Mouse (Mus musculus) frontal cortex, postnatal 25 days (tissue): ENCODE results near the gene Gcn1l1.
"Not testable (repeated sequence)": the region's sequence is repeated elsewhere in the genome, so short reads cannot be mapped to it uniquely, and the experiment has no call there.

Experiments used
- DNase-seq, 2 experiments: peaks; one replicate each; pipeline ENCODE4 v3.0.0; 2022; ENCODE audit warnings: low spot score in 2 of 2

Gcn1l1 gene

DNA sequence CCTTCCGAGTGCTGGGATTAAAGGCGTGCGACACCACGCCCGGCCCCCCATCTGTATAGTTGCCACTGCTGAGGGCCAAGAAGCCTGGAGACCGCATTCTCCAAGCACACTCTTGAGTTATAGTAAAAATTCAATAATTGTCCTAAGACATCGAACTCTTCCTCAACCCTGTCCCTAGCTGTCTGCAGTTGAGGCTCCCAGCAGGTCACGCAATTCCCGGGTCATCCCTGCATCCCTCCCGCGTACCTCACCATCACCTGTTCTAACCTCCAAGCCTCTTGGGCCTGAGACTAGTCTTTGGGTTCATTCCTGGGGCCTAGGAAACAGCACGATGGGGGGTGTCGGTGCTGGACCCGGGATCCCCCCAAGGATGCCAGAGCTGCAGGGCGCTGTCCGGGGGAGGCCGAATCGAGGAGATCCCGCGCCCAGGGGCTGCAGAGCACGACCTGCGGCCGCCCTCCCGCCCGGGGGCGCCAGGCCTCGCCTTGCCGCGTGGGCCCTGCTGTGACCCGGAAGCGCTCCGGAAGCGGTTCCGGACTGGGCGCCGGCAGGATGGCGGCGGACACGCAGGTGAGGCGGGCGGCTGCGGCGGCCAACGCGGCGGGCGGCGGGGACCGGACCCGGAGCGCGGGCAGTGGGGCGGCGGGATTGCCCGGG lies at the start of gene Gcn1l1:
Gene Gcn1l1, plus strand, starts transcription at position 518 of the 657 bp plus-strand sequence.
- DNase-seq: peak; percentile 57 to 62

DNA sequence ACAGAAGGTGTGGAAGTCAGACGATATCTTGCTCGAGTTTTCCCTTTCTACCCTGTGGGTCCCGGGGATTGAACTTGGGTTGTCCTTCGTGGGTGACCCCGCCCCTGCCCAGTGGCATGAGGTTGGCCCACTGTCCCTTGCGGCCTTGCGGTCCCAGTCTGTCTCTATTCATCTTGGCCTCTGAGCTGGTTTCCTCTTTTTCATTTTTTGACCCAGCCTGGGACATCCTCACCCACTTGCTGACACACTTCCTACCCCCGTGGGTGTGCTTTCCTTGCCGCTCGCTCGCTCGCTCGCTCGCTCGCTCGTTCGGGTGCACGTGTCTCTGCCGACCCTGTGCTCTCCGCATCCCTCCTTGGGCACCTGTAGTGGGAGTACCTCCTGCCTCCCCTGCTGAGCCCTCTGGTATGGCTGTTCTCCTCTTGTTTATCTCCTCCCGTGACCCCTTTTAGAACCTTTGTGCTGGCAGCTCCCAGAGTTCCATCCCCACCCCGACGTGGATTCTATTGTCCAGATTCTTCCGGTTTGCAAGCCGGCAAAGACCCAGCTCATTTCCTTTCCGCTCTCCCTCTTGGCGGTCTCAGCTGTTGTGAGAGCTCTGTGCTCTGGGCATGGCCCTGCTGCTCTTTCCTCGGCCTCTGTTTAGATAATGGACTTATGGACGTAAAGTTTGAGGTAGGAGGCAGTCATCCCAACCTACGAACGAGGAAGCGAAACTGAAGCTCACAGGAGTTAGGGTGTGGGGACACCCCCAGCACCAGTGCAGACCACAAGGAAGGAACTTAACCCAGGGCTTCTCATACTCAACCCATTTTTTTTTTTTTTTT lies 48.8 kb upstream of the Gcn1l1 start:
- DNase-seq: no peak

DNA sequence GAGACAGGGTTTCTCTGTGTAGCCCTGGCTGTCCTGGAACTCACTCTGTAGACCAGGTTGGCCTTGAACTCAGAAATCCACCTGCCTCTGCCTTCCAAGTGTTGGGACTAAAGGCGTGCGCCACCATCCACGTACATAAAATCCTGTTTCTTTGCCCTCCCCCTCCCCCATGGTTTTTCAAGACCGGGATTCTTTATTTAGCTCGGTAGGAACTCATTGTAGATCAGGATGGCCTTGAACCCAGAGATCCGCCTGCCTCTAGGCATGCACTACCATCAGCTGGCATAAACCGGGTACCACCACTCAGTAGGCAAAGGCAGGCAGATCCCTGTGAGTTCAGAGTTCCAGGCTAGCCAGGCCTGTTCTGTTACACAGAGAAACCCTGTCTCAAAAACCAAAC lies 48.1 kb upstream of the Gcn1l1 start:
- DNase-seq: no peak

DNA sequence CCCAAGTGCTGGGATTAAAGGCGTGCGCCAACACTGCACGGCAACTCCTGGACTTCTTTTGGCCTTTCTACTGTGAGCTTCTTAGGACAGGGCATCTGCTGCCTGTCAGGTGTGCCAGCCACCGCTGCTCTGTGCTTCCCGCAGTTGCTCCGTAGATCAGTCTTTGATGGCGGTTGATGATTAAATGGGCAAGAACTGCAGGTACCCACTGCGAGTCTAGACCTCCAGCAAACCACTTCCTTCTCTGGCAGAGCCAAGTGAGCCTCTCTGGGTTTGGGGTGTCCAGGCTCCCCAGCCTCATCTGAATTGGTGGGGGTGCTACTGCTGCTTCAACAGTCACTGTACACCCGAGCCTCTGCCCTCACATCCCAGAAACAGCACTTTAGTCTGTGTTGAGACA lies 47.6 kb upstream of the Gcn1l1 start:
- no peak for DNase-seq

DNA sequence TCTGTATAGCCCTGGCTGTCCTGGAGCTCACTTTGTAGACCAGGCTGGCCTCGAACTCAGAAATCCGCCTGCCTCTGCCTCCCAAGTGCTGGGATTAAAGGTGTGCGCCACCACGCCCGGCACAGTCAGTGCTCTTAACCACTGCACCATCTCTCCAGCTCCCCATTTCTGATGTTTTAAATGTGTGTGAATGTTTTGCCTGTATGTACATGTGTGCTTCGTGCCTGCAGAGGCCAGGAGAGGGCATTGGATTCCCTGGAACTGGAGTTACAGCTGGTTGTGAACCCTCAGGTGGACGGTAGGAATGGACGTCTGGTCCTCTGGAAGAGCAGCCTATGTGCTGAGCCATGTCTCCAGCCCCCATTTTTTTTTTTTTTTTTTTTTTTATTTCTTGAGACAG lies 46.8 kb upstream of the Gcn1l1 start:
- DNase-seq: not testable (repeated sequence)

DNA sequence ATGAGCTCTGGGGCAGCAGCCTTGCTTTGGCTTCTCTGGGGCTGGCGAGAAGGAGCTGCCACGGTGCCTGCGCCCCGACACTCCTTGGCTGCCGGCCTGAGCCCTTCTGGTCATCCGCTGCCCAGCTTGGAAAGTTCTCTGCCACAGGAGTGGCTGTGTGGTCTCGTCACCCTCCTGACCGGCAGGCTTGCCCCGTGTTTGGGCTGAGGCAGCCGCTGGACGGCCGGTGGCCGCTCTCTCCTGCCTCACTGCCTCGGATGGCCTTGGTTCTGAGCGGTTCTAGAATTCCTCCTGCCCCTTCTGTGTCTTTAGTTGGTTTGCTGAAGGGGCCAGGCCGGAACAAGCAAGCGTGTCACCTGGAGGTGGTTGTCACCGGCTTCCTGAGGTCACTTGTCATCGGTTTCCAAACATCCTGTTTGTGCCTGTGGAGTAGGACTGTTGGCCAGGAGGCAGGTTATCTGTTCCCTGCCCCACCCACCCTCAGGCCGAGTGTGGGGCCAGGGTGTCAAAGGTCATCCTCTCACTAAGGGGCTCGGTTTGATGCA lies 44.7 kb upstream of the Gcn1l1 start:
- DNase-seq: no peak

DNA sequence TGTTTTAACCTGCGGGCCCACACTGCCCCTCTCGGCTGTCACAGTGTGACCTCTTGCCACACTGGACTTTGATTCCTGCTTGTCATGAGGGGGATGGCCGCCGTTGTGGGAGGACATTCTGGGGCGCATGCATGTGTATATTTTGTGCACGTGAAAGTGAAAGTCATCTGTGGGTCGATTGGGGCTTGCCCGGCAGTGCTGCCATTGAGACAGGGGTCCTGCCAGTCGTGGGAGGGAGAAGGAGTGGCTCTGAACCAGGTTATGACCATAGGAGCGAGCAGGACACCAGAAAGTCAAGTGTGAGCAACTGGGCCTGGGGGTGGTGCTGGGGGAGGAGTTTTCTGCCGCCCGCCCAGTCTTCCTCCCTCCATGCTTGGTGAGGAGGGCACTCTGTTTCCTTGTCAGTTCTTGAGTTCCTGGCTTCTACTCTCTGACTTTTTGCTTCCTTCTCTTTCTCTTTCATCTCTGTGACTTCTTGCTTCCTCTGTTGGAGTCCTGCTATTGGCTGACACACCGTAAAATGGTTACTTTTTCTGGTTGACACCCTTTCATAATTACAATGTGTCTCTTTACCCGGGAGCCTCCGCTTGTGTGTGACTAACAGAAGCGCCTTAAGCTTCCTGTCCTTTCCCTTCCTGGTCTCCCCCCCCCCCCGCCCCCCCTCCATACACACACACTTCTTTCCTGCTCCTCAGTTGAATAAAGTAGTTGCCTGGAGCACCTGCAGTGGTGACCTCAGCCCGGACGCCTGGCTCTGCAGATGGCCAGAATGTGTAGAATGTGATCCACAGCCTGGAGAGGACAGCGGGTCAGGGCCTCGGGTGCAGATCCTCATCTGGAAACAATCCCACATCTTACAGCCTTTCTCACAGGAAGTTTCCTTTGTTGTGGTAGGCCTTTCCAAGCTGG lies 43.2 kb upstream of the Gcn1l1 start:
- DNase-seq: no peak

DNA sequence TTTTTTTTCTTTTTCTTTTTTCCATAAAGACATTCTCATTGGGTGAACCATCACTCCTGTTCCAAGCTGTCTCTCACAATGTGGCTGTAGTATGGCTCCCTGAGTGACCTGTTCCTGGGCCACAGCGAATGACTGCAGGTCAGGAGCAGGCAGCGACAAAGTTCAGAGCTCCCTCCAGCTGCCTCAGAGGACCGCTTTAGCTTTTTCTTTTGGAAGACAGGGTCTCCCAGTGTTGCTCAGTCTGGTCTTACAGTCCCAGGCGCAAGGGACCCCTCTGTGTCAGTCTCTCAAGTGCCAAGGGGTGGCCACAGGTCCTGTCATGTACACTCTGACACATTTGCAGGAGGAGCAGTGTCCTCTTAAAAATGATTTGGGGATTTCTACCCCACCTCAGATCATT lies 42.5 kb upstream of the Gcn1l1 start:
- no peak for DNase-seq

DNA sequence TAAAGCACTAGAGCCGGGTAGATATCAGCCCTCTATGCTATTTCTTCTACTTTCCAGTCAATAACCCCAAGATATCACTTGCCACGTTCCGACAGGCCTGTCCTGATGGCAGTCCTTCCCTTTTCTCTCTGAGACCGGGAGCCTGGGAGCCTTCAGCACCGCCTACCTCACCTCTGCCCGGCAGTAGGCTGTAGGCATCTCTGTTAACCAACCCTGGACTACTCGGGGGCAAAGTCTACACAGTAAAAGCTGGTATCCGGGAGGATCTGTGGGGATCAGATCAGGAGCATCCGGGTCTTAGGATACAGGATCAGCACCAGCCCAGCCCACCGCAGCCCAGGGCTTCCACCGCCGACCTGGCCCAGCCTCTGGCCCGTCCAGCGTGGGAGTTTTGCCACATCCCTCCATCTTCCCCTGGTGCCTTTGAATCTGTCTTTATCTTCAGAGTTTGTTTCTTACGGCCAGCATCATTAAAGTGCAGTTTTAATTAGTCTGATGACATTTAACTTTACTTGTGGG lies 42.0 kb upstream of the Gcn1l1 start:
- DNase-seq: no peak

DNA sequence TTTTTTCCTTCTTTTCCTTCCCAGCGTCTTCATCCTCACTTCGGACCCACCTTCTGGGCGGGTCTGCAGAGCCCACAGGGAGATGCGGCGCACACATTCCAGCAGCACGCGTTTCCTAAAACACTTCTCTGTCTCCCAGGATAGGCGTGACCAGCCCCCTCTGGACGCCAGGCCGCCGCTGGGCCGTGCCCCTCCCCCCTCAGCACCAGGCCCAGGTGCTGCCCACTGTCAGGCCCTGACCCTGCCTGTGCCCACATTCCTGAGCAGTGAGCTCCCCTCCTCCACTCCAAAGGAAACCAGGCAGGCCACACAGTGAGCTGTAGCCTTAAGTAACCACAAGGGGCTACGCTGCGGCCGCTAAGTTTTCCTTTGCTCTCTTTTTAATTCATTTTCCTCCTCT lies 41.1 kb upstream of the Gcn1l1 start:
- no peak for DNase-seq

DNA sequence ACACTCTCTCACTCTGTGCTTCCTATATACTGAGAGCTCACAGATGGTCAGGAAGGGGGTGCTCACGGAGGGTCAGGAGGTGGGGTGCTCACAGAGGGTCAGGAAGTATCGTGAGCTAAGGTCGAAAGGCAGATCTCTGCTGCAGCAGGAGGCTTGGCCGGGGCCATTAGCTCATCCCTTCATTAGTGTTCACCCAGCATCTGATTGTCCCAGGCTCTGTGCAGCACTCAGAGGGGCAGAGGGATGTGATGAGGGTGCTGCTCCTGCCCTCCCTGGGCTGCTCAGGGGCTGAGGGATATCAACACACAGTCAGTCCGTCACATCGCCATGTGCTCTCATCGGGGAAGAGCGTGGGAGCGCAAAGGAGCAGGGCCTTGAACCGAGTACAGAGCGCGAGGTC lies 40.6 kb upstream of the Gcn1l1 start:
- no peak for DNase-seq

DNA sequence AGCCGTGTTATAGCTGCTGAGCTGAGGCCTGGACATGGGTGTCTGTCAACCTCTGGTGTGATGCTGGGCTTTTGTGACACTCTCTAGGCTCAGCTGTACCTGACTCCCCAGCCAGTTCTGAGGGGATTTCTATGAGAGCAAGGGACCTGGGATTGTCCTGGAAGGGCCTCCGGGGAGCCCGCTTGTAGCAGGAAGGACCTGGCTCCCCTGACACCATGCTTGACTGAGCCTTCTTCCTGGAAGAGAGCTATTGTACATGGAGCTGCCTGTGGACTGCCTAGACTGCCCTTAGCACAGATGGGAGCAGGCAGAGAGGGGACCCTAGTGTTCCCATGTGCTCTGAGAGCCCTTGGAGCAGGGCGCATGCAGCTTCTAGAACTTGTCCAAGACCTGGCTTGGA lies 39.6 kb upstream of the Gcn1l1 start:
- DNase-seq: no peak

DNA sequence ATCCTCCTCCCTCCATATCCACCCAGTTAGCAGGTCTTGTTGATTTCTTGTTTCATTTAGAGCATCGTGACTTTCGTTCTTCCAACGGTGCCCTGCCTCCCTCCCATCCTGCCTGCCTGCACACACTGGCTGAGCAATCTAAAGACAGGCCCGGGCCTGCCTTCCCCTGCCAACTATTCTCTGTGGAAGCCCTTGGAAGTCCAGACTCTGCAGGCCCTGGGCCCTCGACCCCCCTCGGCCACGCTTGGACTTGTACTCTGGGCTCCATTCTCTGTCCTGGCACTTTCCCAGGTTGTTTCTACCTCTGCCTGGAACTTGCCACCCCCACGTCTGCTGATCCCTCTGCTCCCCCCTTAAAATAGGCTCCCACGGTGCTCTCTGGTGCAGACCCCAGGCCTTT lies 39.1 kb upstream of the Gcn1l1 start:
- no peak for DNase-seq

DNA sequence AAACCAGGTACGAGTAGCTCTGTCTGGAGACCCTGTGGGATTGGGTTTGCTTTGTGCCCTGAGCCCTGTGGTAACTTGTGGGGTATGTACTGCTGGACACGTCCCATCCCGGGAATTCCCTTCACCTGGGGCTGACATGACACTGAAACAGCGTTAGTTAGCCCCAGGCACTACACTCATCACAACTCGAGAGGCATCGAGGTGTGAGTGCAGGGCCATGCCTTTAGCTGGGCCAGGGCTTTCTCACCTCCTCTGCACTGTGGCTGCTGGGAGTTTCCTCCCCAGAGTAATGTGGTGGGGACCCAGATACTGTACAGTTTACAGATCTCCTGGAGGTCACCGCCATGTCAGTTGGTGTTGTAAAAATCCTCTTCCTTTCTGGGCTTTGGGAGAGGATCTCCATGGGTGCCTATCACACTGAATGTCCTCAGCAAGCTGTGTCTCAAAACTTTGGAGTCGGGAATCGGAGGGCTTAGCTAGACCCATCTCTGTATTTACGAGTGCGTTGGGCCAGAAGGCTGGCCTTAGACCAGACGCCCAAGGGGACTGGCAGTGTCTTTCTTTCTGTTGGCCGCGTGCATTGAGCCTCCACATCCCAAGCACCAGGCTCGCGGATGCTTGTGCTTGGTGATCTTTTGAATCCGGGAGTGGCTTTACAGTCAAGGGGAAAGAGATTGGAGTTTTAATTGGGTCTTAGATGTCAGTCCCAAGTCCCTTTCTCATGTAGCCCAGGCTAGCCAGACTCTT lies 38.4 kb upstream of the Gcn1l1 start:
- DNase-seq: no peak

DNA sequence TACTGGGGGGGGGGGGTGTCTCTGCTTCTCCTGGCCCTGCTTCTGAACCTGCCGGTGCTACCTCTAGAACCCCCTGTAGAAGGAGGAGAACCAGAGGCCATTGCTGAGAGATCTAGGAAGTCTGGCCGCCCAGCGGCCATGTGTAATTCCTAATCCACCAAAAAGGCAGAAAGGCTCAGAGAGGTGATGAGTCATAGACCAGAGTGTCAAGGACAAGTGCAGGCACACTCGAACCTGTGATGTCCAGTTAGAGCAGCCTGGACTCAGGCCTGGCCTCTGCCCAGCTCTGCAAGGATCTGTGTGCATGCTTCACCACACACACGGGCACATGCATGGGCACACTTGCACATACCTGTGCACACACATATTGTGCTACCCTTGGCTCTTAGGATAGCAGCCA lies 36.9 kb upstream of the Gcn1l1 start:
- no peak for DNase-seq

DNA sequence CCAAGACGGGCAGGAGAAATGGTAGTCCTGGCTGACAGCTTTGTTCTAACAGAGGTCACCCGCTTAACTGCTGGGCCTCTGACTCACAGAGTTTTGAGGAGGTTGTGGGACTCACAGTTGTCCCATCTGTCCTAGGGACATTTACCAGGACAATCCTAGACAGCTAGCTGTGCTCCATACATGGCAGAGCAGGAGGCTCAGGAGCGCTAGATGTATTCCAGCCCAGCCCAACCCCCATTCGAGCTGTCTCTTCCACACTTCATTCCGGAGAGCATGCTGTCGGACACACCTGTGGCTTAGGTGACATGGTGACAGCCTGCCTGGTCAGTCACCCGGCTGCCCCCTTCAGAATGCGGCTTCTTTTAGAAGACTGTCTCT lies 35.7 kb upstream of the Gcn1l1 start:
- DNase-seq: no peak

DNA sequence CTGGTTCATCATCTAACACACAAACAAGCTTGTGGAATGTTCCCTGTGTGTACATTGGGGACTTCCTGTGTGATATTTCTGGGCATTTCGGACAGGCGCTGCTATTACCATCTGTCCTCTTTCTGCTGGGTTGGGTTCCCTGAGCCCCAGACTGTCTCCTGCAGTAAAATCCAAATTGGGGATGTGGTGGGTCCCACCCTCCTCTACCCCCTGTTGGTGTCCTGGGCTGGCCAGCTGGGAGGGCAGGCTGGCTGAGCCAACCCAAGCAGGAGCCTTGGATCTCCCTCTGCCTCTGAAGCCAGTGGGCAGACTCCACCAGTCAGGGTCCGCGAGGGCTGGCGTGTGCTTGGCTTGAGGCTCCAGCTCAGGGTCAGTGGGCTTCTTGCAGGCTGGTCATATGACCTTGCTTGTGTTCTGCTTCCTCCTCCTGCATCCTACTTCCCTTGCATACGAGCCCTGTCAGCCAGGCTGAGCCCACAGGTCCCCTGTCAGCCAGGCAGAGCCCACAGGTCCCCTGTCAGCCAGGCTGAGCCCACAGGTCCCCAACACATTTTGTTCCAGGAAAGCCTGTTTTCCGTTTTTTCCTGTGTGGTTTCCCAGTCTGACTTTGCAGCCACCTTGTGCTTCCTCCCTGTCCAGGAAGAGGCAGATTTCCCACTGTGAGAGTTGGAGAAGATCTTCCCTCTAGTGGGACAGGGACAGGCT lies 35.2 kb upstream of the Gcn1l1 start:
- no peak for DNase-seq

DNA sequence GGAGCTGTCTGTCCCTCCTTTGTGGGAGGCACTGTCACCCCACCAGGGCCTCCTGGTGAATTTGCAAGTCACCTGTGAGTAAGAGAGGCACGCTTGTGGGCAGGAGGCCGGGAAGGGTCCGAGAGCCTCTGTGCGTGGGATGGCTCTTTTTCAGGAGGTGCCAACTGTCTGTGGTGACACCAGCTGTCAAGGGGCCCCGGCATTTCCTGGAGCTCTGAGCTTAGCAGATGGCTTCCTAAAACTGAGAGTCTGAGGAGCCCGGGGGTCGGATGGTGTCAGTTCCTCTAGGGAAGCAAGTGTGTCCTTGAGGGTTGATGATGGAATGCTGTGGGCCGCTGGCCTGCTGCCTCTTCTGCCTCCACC lies 34.6 kb upstream of the Gcn1l1 start:
- peak in 1 of 2 experiments; percentile 40 for DNase-seq

DNA sequence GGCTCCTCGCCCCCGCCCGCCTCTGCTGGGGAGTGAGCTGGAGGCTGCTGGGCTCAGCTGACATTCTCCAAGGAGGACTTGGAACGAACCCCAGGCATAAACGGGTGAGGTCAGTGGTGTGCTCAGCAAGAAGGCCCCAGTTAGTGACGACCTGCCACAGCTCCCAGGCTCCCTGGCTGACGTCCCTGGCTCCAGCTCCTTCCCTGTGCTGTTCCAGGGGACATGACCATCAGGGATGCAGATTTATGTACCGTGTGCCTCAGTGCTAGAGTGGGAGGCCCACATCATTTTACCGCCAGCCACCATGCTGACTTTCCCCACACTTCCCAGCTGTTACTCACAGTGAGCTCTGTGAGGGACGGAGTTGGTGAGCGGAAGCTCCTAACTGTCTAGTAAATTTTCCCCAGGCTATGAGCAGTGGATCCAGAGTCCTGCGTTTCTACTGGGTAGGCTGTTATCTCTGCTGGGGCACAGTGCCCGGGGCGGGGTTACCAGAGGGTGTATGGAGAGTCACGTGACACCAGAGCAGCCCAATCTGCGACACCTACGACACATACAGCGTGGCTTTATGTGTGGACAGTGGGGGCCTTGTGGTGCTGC lies 33.3 kb upstream of the Gcn1l1 start:
- DNase-seq: peak in 1 of 2 experiments; percentile 41

DNA sequence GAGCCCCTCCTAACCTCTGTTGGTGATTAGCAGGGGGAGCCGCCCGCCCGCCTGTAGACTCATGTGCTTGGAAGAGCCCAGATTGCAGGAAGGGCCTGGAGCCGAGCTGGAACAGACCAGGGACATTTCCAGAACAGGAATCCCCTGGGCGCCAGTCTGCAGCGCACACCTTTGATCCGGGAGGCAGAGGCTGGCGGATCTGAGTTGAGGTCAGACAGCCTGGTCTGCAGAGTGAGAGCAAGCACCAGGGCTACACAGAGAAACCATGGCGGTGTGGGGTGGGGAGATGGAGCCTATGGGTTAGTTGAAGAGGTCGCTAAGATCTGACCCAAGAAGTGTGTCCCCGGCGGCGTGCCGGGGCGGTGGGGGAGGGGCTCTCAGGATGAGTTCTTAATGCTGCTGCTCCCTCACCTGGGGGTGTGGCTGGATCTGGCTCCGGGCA lies 30.7 kb upstream of the Gcn1l1 start:
- no peak for DNase-seq
